Mouse (Mus musculus) adrenal gland, adult 8-10 months (tissue): Measurements from ENCODE around the gene Acot7. TPM values are rescaled to one million over a fixed set of nuclear protein-coding genes. Genes with fewer than 3 reads are reported as not detected.
"Not testable (repeated sequence)": the region's sequence is repeated elsewhere in the genome, so short reads cannot be mapped to it uniquely, and the experiment has no call there.

Source experiments
- DNase-seq: peaks from one replicate; pipeline ENCODE4 v3.0.0; 2022
- total RNA-seq, 4 experiments: library from RNA; stranded (reverse); gene quantifications; 2 replicates each; pipeline ENCODE4 v1.2.4; 2022

Acot7 gene
- total RNA-seq, 4 experiments from 2014 or later, result 49.5 to 53.2 (median 51.8) TPM

DNA sequence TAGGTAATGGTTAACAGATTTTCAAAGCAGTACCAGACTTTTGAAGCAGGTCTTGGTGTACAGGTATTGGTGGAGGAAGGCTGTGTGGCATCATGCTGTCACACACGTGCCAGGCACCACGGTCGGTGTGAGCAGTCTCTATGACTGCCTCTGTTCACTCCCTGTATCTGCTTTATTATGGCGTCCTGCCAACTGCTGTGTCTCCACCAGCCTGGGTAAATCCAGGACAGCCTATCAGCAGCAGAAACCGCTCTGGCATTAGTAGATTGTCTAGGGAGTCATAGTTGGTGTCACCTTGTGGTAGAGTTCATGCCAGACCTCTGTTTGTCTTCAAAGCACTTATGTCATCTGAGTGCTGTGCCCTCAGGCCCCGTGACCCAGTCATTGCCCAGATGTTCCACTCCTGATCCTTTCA is 34.2 kb downstream of the Acot7 start:
- DNase-seq, result peak; percentile 25

- DNase-seq, result no peak
Measured at GRCm38 (mm10) chr4:152212531-152212930, 34.6 kb downstream of the Acot7 start.

DNA sequence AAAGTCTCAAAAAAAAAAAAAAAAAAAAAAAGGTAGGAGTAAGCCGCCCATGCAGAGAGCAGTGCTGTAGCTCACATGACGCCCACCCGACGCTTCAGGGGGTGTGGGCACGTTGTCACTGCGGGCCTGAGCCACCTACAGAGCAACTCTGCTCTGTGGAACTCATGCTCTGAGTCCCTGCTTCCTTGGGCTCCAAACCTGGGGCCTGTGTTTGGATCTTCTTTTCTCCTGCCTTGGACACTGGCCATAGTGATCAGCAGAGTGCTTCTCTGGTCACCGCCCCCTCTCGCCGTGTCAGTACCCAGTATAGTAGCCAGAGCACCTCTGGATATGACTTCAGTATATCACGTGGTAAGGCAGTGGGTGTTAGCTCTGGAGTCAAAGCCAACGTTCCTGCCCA is 35.0 kb downstream of the Acot7 start:
- no peak for DNase-seq

DNA sequence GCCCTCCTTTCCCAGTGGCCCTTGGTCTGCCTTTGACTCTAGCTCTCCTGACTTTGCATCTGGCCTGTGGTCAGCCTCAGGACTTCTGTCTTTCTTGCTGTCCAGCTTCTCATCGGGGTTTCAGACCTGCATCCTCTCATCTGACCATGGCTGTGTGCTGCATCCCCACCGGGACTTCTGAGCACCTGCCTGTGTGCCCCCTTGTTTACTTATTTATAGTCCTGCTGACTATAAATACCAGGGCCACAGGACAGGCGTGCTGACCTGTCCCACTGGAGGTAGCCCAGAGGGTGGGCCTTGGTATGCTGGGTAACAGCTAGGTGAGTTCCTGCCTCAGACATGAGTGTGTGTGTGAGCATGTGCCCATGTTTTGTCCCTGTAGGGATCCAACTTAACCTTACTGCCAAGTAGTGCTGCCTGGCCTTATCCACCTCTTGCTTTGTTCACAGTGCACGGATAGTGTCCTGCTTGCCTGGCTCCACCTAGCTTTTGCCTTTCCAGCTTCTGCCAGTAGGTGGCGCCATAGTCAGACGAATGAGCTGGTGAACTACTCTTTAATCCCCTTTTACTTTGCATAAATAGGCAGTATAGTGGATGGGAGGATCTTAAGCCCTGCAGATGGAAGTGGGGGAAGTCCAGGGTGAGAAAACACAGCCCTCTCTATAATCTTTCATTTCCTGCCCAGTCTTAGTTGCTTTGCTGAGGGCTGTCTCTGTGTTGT is 36.0 kb downstream of the Acot7 start:
- DNase-seq, result peak; percentile 59

DNA sequence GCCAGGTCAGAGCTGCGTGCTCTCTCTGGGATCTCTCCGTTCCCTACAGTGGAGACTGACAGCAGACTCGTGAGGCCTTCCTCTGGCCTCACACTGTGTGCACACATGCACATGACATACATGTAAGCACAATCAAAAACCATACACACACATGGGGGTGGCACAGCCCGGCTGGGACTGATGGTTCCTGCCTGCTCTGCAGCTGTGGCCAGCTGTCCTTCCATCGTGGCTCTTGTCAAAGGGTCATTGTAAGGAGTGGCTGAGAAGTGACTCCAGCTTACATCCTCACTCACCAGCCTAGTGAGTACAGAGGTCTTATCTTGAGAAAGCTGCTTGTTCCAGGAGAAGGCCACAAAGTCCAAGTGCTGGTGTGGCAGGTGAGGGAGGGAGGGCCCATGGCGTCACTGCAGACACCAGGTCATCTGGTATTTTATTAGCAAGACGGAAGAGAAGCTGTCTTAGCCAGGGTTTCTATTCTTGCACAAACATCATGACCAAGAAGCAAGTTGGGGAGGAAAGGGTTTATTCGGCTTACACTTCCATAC is 37.0 kb downstream of the Acot7 start:
- no peak for DNase-seq

GRCm38 (mm10) chr4:152219591-152219990 is 41.7 kb downstream of the Acot7 start:
- no peak for DNase-seq

- DNase-seq, result no peak
Measured at GRCm38 (mm10) chr4:152220771-152221410, 43.0 kb downstream of the Acot7 start.

GRCm38 (mm10) chr4:152221411-152221887 is 43.5 kb downstream of the Acot7 start:
- DNase-seq, result no peak

DNA sequence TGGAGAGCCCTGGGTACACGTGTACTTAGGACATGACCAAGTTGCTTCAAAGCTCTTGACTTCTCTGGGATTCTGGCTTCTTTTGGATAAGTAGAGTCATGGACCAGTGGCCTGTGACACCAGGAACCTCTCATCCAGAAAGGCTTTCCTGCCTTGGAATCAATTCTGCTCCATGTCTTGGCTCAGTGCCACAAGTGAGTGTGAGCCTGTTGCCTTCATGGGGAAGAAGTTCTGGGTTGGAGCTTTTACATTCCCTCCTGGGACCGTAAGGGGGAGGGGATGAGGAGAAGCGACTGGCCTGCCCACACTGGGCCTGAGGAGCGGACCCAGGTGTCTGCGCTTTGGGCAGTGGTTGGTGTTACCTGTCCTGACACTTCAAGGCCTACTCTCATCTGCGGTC is 44.2 kb downstream of the Acot7 start:
- DNase-seq, result no peak

DNA sequence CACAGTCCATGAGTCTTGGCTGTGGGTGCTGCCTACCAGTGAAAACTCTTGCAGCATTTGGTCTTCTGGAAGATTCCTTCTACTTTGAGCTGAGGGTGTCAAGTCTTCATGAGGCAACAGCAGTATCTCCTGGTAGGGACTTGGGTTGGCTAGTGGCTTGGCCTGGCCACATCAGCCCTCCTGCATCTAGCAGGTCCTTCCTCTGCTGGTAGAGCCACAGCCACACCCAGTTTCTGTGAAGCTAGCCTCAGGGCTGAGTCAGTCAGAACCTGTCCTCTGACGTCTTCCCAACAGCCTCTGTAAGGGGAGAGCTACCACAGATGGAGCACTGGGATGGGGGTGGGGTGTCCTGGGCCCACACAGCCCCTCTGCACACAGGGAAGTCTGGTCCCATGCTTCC is 44.6 kb downstream of the Acot7 start:
- DNase-seq, result no peak

DNA sequence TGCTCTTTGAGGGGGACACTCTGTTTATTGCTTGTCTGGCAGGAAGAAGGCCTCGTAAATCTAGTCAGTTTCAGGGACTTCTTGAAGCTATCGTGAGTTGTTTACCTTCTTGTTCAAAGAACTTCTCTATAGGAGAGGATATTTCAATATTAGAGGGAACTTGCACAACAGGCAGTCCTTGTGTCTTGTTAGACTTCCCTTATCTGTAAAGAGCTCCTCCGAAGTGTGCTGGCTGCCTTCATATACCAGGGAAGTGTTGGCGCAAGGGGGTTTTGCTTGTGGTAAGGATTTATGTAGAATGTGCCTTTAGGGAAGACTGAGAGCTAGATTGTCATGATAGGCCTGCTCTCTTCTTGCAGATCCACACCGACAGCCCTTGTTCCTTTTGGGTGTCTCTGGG is 46.2 kb downstream of the Acot7 start:
- DNase-seq, result no peak

GRCm38 (mm10) chr4:152226901-152227486 is 49.1 kb downstream of the Acot7 start:
- DNase-seq, result no peak

DNA sequence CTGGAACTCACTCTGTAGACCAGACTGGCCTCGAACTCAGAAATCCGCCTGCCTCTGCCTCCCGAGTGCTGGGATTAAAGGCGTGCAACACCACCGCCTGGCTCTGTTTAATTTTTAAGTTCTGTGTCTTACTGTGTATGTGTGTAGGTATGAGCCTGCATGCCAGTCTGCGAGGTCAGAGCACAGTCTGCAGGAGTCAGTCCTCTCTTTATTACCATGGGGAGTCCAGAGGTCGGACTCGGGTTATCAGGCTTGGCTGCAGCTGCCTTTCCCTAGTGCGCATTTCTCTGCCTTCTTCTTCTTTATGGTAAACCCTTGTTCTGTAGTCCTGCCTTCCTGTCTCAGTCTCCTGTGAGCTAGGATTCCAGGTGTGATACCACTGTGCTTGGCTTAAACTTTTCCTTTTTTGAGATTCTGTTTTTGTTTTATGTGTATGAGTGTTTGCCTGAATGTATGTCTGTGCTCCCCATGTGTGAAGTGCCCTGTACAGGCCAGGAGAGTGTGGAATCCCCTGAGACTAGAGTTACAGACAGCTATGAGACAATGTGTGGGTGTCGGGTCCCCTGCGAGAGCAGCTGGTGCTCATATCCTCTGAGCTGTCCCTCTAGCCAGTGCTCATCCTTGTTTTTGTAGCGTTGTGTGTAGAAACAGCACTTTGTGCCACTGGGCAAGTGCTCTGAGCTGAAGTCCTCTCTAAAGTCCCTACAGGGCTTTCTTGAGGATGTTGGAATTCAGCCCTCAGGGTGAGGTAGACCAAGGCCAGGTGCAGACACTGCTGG is 50.0 kb downstream of the Acot7 start:
- no peak for DNase-seq

DNA sequence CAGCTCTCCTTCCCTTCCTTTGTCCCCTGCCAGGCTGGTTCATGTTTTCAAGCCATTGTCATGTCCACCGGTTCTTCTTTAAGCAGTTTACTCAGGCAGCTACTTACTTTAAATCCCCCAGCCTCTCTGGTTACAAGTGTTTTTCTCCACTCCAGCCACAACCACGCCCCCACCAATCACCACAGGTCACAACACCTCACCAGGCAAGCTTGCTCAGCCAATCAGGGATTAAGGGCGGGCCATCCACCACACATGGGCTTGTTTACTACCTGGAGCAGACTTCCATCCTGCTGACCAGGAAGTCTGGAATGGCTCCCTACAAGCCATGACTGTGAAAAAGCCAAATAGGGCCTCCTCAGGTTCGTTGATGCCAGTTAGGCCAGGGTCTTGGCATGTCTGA is 52.4 kb downstream of the Acot7 start:
- DNase-seq, result not testable (repeated sequence)

- DNase-seq, result no peak
Measured at GRCm38 (mm10) chr4:152231326-152231725, 53.4 kb downstream of the Acot7 start.

DNA sequence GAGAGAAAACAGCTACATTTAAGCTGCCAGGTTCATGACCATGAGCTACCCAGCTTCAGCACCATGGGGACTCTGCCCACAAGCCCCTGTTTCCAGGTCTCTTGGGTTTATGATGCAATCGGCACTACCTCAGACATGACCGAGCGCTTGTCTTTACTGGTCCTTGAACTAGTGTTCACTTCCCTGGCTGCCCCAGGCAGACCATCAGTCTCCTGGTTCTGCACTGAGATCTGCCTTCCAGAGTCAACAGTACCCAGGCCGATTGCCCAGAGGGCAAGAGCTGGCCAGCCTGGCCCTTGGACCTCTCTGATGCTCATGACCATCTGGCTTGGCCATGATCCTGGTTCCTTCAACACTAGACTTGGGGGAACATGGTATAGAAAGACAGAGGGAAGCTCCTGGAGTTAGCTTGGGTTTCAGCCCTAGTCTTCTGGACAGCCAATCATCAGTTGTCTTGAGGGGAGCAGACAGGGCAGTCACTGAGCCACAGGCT is 54.5 kb downstream of the Acot7 start:
- no peak for DNase-seq

GRCm38 (mm10) chr4:152239974-152240373 is 62.0 kb downstream of the Acot7 start:
- no peak for DNase-seq

GRCm38 (mm10) chr4:152243241-152243891 is 65.4 kb downstream of the Acot7 start:
- DNase-seq, result no peak

DNA sequence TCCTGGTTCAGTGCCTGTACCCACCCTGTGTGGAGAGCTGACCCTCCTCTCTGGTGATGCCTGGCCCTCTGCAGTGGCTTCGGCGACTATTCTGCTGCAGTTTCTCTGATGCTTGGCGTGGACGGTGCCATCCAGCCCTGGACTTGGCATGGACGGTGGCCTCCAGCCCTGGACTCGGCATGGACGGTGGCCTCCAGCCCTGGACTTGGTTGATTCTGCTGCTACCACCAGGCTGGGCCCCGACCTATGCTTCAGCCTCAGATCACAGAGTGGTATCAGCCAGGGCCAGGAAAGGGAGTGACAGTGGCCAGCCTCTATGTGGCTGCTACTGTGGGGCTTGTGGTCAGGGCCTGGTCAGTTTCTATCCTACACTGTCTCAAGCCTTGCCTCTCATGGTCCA is 66.0 kb downstream of the Acot7 start:
- no peak for DNase-seq

DNA sequence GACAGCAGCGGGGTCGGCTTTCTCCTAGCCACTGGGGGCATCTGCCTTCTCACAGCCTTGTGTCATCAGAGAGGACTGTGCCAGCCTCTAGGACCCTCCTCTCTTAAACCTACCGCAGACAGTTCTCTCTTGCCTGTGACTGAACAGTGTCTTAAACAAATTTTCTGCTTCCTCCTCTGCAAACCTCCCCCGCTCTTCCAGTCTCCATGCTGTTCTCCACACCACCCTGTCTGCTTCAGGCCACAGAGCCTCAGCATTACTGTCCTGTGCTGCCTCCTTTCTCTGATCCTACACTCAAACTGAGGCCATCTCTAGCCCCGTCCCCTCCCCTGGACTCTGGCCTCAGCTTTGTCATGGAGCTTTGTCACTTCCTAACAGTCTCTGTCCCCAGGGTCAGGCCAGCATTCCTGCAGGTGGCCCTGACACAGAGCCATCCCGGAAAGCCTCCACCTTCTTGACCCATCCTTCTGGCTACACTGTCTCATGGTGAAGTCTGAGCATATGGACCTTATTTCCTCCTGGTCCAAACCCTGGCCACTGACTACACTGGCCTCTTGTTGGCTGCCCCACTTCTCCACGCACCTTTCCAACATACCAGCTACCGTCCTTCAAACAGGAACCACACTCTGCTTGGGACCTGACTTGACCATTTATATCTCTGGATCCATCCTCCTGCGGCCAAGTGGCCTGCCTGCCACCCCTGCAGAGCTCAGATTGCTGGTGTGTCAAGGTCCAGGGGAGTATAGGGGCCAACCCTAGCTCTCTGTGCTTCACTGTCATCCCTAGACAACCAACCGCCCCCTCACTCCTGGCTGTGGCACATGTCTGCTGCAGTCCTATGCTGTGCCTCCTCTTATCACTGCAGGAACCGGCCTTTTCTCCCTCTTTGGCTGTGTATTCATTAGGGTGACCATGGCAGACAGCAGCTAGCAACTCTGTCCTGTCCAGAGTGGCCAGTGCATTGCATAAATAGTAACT is 66.9 kb downstream of the Acot7 start:
- no peak for DNase-seq

DNA sequence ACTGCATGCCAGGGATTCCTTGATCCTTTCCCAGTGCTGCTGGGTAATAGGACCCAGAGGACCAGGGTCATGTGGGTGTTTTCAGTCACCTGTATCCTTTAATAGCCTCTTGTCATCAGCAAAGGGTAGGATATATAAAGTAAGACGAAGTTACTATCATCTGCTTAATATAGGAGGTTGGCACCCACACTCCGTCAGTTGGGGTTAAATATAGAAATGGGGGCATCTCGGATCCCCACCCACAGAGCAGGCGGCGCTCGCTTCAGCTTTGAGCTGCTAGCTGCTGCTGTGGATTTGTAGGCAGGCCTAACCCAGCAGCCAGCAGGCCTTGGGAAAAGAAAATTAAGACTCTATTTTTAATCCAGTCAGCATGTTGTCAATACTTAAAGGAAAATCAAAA is 68.1 kb downstream of the Acot7 start:
- no peak for DNase-seq
